Mouse (Mus musculus) lung, embryonic 15.5 days (tissue): ENCODE measurements around the gene Lime1. TPM values are rescaled to one million over a fixed set of nuclear protein-coding genes. Genes with fewer than 3 reads are reported as not detected.
A peak's percentile ranks its signal among the peaks of the same experiment; 100 is the strongest.

Experiments
- ATAC-seq: fragments of 200-750 bp; cut with Nextera tagmentation; 2 replicates; pipeline ENCODE4 v1.8.0; 2017; ENCODE audit warnings: moderate number of reproducible peaks, borderline replicate concordance; ENCODE audit not compliant: low FRiP score, low TSS enrichment; ENCODE audit errors: extremely low read depth
- H3K27ac ChIP-seq: fragments of 300-500 bp; sonication (generic); 2 replicates; pipeline ENCODE4 v1.5.1; 2015; ENCODE audit warnings: moderate library complexity, mild to moderate bottlenecking, inconsistent platforms
- H3K27me3 ChIP-seq: fragments of 300-500 bp; sonication (generic); 2 replicates; pipeline ENCODE4 v1.6.1; 2015; ENCODE audit warnings: inconsistent platforms
- H3K36me3 ChIP-seq: fragments of 300-500 bp; sonication (generic); 2 replicates; pipeline ENCODE4 v1.6.1; 2015; ENCODE audit warnings: inconsistent platforms
- H3K4me1 ChIP-seq: fragments of 300-500 bp; sonication (generic); 2 replicates; pipeline ENCODE4 v1.6.1; 2015; ENCODE audit warnings: inconsistent platforms
- H3K4me2 ChIP-seq: fragments of 300-500 bp; sonication (generic); 2 replicates; pipeline ENCODE4 v1.6.1; 2015; ENCODE audit warnings: inconsistent platforms, mild to moderate bottlenecking, moderate library complexity
- H3K4me3 ChIP-seq: fragments of 300-500 bp; sonication (generic); 2 replicates; pipeline ENCODE4 v1.5.1; 2015; ENCODE audit warnings: mild to moderate bottlenecking, inconsistent platforms
- H3K9ac ChIP-seq: fragments of 300-500 bp; sonication (generic); 2 replicates; pipeline ENCODE4 v1.6.1; 2015; ENCODE audit warnings: inconsistent platforms
- H3K9me3 ChIP-seq: fragments of 300-500 bp; sonication (generic); 2 replicates; pipeline ENCODE4 v1.6.1; 2016; ENCODE audit warnings: inconsistent platforms
- WGBS: fragments of 180-500 bp; shearing (Covaris S2); methylation state at CpG from one replicate; pipeline ENCODE4 v1.1.7; 2015; 5-methylcytosine and 5-hydroxymethylcytosine counted together
- polyA plus RNA-seq: library from polyadenylated mRNA; unstranded; fragments of >200 nt; fragmentation: Nextera tagmentation; extraction: Ambion mirVana; gene quantifications from 2 replicates; pipeline ENCODE4 v1.2.1, GENCODE M21; 2015

The Lime1 gene
- polyA plus RNA-seq, 1 experiment from 2014 or later: 21.9 TPM

DNA sequence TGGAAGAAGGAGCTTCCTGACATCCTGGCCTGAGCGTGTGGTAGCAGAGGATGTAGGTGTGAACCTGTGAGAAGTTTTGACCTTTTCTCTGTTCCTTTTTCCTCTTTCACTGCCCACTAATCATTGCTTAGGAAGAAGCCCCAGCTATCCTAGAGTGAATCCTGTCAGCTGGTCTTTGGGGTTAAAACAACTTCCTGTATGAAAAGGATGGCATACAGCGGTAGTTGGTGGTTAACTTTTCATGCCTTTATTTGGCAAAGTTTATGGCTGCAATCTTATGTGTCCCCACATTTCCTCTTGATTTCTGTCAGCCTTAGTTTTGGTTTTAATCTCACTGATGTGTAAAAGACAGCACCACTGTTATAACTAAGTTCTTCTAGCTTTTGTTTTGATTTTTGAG lies 2.6 kb upstream of the Lime1 start:
- Histone ChIP-seq H3K4me1 (no peaks in the 10 kb centered on the region), H3K27me3 (no peaks in the 10 kb centered on the region), H3K4me2 (no peak overlapping the region), H3K9ac (no peak overlapping the region), H3K4me3 (no peak overlapping the region), H3K27ac (no peak overlapping the region), H3K36me3 (peaks cover 39% of the 10 kb centered on the region), H3K9me3 (no peaks in the 10 kb centered on the region)
- no peak for ATAC-seq
- WGBS: 65% methylated on average over 2 of the region's 2 CpGs

GRCm38 (mm10) chr2:181378701-181379100 lies 1.2 kb upstream of the Lime1 start:
- H3K4me2 ChIP-seq: no peak overlapping the region
- no peaks in the 10 kb centered on the region for H3K27me3 ChIP-seq
- 86% methylated on average over 5 of the region's 5 CpGs for WGBS
- no peak for ATAC-seq
- no peak overlapping the region for H3K27ac ChIP-seq
- 0 out of 2 replicates have a peak, but pooled peaks cover 1% of the 10 kb centered on the region for H3K4me1 ChIP-seq
- H3K36me3 ChIP-seq: peaks cover 46% of the 10 kb centered on the region
- no peak overlapping the region for H3K9ac ChIP-seq
- no peaks in the 10 kb centered on the region for H3K9me3 ChIP-seq
- no peak overlapping the region for H3K4me3 ChIP-seq

DNA sequence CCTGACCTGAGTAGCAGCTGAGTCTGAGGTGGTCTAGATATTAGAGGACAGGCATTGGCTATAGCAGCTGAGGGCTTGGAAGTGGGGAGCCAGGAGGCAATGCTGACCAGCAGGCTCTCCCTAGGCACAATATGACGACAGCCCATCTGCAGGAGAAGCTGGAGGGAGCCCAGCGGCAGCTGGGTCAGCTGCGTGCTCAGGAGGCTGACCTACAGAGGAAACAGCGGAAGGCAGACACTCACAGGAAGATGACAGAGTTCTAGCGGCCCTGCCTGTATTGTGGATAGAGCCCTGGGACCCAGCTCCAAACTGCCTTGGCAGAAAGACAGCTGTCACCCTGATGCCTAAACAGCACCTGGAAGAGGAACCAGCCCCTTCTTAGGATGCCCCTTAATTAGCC lies 373 bp downstream of the Lime1 start:
- H3K27me3 ChIP-seq: no peaks in the 10 kb centered on the region
- H3K4me3 ChIP-seq: no peak overlapping the region
- H3K4me2 ChIP-seq: no peak overlapping the region
- H3K27ac ChIP-seq: no peak overlapping the region
- no peaks in the 10 kb centered on the region for H3K9me3 ChIP-seq
- no peak for ATAC-seq
- H3K9ac ChIP-seq: no peak overlapping the region
- 71% methylated on average over 5 of the region's 5 CpGs for WGBS
- peaks cover 46% of the 10 kb centered on the region for H3K36me3 ChIP-seq
- H3K4me1 ChIP-seq: 0 out of 2 replicates have a peak, but pooled peaks cover 7% of the 10 kb centered on the region

- no peak for ATAC-seq
- no peak overlapping the region for H3K4me3 ChIP-seq
- H3K9me3 ChIP-seq: no peaks in the 10 kb centered on the region
- 83% methylated on average over 5 of the region's 5 CpGs for WGBS
- no peak overlapping the region for H3K27ac ChIP-seq
- H3K36me3 ChIP-seq: peaks cover 46% of the 10 kb centered on the region
- no peak overlapping the region for H3K9ac ChIP-seq
- H3K27me3 ChIP-seq: no peaks in the 10 kb centered on the region
- peaks cover 16% of the 10 kb centered on the region for H3K4me1 ChIP-seq
- no peak overlapping the region for H3K4me2 ChIP-seq
These were observed 1.2 kb downstream of the Lime1 start for GRCm38 (mm10) chr2:181381107-181381506.

DNA sequence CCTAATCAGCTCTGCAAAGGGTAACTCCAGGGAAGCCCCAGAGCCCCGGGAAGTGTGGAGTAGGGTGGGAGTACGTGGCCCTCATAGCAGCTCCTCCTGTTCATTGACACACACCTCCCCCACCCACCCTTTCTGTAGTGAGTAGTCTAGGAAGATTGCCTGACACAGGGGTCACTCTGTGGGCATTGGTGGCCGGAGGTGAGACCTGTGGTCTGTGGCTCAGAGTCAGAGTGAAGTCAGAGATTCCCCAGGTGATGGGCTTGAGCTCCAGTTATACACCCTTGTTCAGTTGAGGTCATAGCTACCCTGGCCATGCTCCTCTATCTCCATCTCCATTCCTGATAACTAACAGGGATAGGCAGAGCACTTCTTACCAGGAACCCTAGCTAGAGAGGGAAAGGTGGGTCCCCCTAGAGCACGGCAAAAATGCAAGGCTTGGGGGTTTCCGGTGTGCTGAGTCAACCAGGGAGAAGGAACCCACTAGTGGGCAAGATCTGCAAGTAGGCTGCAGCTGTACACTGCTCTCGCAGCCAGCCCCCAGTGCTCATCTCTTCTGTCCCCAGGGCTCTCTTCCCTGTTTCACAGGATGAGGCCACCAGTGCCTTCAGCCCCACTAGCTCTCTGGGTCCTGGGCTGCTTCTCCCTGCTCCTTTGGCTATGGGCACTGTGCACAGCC lies 1.9 kb downstream of the Lime1 start:
- whole genome bisulfite sequencing: 81% methylated on average over 6 of the region's 6 CpGs
- H3K4me3 ChIP-seq: no peak overlapping the region
- peaks cover 46% of the 10 kb centered on the region for H3K36me3 ChIP-seq
- H3K4me2 ChIP-seq: no peak overlapping the region
- no peak for ATAC-seq
- no peak overlapping the region for H3K27ac ChIP-seq
- peaks cover 21% of the 10 kb centered on the region for H3K4me1 ChIP-seq
- no peak overlapping the region for H3K9ac ChIP-seq
- H3K27me3 ChIP-seq: no peaks in the 10 kb centered on the region
- H3K9me3 ChIP-seq: no peaks in the 10 kb centered on the region

DNA sequence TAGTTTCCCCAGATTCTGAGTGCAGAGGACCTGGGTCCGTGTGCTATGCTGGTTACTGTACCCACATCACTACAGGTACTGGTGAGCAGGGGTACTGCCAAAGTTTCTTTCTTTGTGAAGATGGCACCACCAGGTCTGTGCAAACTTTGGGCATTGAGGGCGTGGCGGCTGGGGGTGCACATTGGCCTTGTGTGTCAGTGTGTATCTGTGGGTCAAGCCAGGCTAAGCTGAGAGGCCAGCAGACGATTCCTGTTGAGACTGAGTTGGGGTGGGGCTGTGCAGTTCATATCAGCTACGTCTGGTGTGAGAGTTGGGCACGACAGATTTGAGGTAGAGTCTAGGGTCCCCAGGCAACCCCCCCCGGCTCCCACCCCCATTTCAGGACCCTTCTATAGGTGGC lies 4.6 kb downstream of the Lime1 start:
- no peaks in the 10 kb centered on the region for H3K27me3 ChIP-seq
- peaks cover 24% of the 10 kb centered on the region for H3K4me1 ChIP-seq
- 61% methylated on average over 7 of the region's 7 CpGs for WGBS
- H3K27ac ChIP-seq: peak overlapping the region; percentile 92
- peak; percentile 24; the same call in 1 of the 2 replicates for ATAC-seq
- H3K9me3 ChIP-seq: no peaks in the 10 kb centered on the region
- H3K4me2 ChIP-seq: no peak overlapping the region
- peaks cover 36% of the 10 kb centered on the region for H3K36me3 ChIP-seq
- no peak overlapping the region for H3K9ac ChIP-seq
- H3K4me3 ChIP-seq: no peak overlapping the region

GRCm38 (mm10) chr2:181384919-181385391 lies 5.1 kb downstream of the Lime1 start:
- Histone ChIP-seq H3K36me3 (peaks cover 31% of the 10 kb centered on the region), H3K9me3 (no peaks in the 10 kb centered on the region), H3K27me3 (no peaks in the 10 kb centered on the region), H3K4me1 (peaks cover 24% of the 10 kb centered on the region), H3K9ac (no peak overlapping the region), H3K4me3 (no peak overlapping the region), H3K27ac (peak overlapping the region; percentile 92), H3K4me2 (no peak overlapping the region)
- ATAC-seq: peak; percentile 83
- WGBS: 57% methylated on average over 4 of the region's 4 CpGs

- H3K4me1 ChIP-seq: peaks cover 24% of the 10 kb centered on the region
- WGBS: 48% methylated on average over 3 of the region's 3 CpGs
- peaks cover 21% of the 10 kb centered on the region for H3K36me3 ChIP-seq
These were observed 6.0 kb downstream of the Lime1 start for GRCm38 (mm10) chr2:181385885-181386284.

GRCm38 (mm10) chr2:181386663-181387210 lies 6.9 kb downstream of the Lime1 start:
- peaks cover 24% of the 10 kb centered on the region for H3K4me1 ChIP-seq
- no peak overlapping the region for H3K4me2 ChIP-seq
- peak overlapping the region; percentile 18; the same call in 1 of the 2 replicates for H3K27ac ChIP-seq
- no peaks in the 10 kb centered on the region for H3K27me3 ChIP-seq
- H3K9ac ChIP-seq: 0 out of 2 replicates have a peak overlapping the region, but pooled peaks have one; percentile 5
- no peaks in the 10 kb centered on the region for H3K9me3 ChIP-seq
- no peak for ATAC-seq
- no peak overlapping the region for H3K4me3 ChIP-seq
- H3K36me3 ChIP-seq: peaks cover 17% of the 10 kb centered on the region
- 78% methylated on average over 3 of the region's 4 CpGs for WGBS

More at GRCm38 (mm10) chr2:181385885-181386284, 6.0 kb downstream of the Lime1 start:
- H3K4me3 ChIP-seq: no peak overlapping the region
- H3K27me3 ChIP-seq: no peaks in the 10 kb centered on the region
- no peak overlapping the region for H3K4me2 ChIP-seq
- no peak for ATAC-seq
- no peak overlapping the region for H3K9ac ChIP-seq
- H3K27ac ChIP-seq: peak overlapping the region; percentile 92
- no peaks in the 10 kb centered on the region for H3K9me3 ChIP-seq

DNA sequence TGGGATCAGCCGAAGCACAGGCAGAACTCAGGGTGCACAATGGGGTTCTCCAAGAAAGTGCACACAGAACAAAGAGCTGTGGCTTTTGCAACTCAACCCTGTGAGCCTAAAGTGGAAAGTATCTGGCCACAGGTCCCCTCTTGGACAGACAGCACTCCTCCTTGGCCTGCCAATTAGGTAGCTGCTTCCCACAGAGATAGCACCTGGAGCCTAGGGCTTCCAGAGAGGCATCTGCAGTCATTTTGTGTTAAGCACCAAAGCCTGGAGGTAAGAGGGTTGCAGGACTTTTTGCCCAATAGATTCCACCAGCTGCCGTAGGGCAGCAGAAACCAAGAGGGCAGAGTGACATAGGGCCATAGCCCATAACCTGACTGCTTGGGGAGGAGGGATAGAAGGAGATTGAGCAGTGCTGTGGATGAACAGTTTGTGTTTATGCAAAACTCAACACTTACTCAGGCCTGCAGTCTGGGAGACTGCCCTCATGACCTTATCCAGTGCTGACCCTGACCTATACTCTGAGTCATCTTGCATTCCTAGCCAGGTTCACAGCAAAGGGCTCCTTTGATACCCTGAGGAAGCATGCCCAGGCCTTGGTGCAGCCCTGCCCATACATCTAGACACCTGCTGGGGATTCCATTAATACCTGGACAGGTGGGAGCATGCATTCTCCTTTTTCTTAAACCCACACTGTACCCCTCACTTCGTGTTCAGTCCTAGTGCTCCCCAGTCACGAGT lies 10.4 kb downstream of the Lime1 start:
- ATAC-seq: no peak
- no peak overlapping the region; the same call in 1 of the 2 replicates for H3K9ac ChIP-seq
- H3K4me2 ChIP-seq: no peak overlapping the region
- H3K36me3 ChIP-seq: 0 out of 2 replicates have a peak, but pooled peaks cover 9% of the 10 kb centered on the region
- no peaks in the 10 kb centered on the region for H3K9me3 ChIP-seq
- H3K27ac ChIP-seq: no peak overlapping the region
- no peaks in the 10 kb centered on the region for H3K27me3 ChIP-seq
- peaks cover 16% of the 10 kb centered on the region for H3K4me1 ChIP-seq
- H3K4me3 ChIP-seq: no peak overlapping the region
- WGBS: 71% methylated on average over 4 of the region's 4 CpGs

- 0 out of 2 replicates have a peak, but pooled peaks cover 9% of the 10 kb centered on the region for H3K36me3 ChIP-seq
- WGBS: 84% methylated on average over 15 of the region's 15 CpGs
These were observed 11.1 kb downstream of the Lime1 start for GRCm38 (mm10) chr2:181391022-181391421.

GRCm38 (mm10) chr2:181391541-181391940 lies 11.7 kb downstream of the Lime1 start:
- no peak overlapping the region for H3K4me3 ChIP-seq
- H3K27ac ChIP-seq: no peak overlapping the region
- H3K27me3 ChIP-seq: no peaks in the 10 kb centered on the region
- no peak for ATAC-seq
- 0 out of 2 replicates have a peak, but pooled peaks cover 9% of the 10 kb centered on the region for H3K36me3 ChIP-seq
- H3K4me1 ChIP-seq: peaks cover 6% of the 10 kb centered on the region; the same call in 1 of the 2 replicates
- WGBS: 68% methylated on average over 2 of the region's 2 CpGs
- H3K9ac ChIP-seq: no peak overlapping the region
- H3K9me3 ChIP-seq: no peaks in the 10 kb centered on the region
- no peak overlapping the region for H3K4me2 ChIP-seq

More at GRCm38 (mm10) chr2:181391022-181391421, 11.1 kb downstream of the Lime1 start:
- no peak overlapping the region for H3K4me2 ChIP-seq
- no peak overlapping the region for H3K27ac ChIP-seq
- ATAC-seq: no peak
- no peak overlapping the region for H3K9ac ChIP-seq
- peaks cover 9% of the 10 kb centered on the region for H3K4me1 ChIP-seq
- no peak overlapping the region for H3K4me3 ChIP-seq
- no peaks in the 10 kb centered on the region for H3K27me3 ChIP-seq
- no peaks in the 10 kb centered on the region for H3K9me3 ChIP-seq
